Mouse (Mus musculus): Measurements from ENCODE around the gene Olfr1324.
"Not testable (repeated sequence)": the region's sequence is repeated elsewhere in the genome, so short reads cannot be mapped to it uniquely, and the experiment has no call there.

Gene Olfr1324

GRCm38 (mm10) chrX:50428398-50428797 is at the start of gene Olfr1324:
Olfr1324 (minus strand) TSS chrX:50428498.
- no peak for DNase-seq (ENCODE audit: low spot score)

- not testable (repeated sequence) for DNase-seq (ENCODE audit: low spot score)
These were observed 42.0 kb upstream of the Olfr1324 start for GRCm38 (mm10) chrX:50470341-50470740.

GRCm38 (mm10) chrX:50456136-50456535 is 27.8 kb upstream of the Olfr1324 start:
- DNase-seq (ENCODE audit: low spot score): no peak

GRCm38 (mm10) chrX:50443352-50443751 is 15.1 kb upstream of the Olfr1324 start:
- DNase-seq (ENCODE audit: low spot score): no peak

GRCm38 (mm10) chrX:50442696-50443095 is 14.4 kb upstream of the Olfr1324 start:
- no peak for DNase-seq (ENCODE audit: low spot score)

- DNase-seq (ENCODE audit: low spot score): no peak
These were observed 4.2 kb upstream of the Olfr1324 start for GRCm38 (mm10) chrX:50432499-50432898.

- no peak for DNase-seq (ENCODE audit: low spot score)
These were observed 478 bp downstream of the Olfr1324 start for GRCm38 (mm10) chrX:50427712-50428328.

DNA sequence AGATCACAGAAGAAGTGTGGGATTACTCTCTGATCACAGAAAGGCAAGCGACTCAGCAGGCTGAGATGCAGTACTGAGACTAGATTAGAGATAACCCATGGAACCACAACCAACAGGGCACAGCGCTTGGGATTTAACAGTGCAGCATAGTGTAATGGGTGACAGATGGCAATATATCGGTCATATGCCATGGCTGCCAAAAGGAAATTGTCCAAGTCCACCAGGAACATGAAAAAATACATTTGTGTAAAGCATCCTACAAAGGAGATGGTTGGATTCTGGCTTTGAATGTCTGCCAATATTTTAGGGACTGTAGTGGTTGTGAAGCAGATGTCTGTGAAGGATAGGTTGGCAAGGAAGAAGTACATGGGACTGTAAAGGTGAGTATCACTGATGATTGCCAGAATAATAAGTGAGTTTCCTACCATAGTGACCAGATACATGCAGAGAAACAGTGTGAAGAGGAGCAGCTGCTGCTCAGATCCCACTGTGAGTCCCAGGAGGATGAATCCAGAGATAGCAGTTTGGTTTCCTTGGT is 2.3 kb downstream of the Olfr1324 start:
- DNase-seq (ENCODE audit: low spot score): no peak

GRCm38 (mm10) chrX:50410361-50410760 is 17.9 kb downstream of the Olfr1324 start:
- DNase-seq (ENCODE audit: low spot score): not testable (repeated sequence)

DNA sequence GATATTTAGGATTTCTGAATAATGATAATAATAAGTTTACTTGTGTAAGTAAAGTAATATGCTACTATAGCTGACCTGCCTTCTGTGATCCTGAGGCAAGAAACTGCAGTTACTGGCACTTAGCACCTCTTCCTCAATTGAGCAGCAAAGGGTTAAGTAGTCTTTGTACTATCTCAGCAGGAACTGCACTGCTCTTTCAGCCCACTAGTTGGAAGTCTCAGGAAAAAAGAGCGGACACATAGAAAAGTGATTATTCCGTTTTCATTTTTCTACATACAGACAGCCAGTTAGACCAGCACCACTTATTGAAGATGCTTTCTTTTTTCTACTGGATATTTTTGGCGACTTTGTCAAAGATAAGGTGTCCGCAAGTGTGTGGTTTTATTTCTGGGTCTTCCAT is 37.7 kb downstream of the Olfr1324 start:
- not testable (repeated sequence) for DNase-seq (ENCODE audit: low spot score)

GRCm38 (mm10) chrX:50374978-50375377 is 53.3 kb downstream of the Olfr1324 start:
- no peak for DNase-seq (ENCODE audit: low spot score)
